Mouse (Mus musculus) granulocyte monocyte progenitor cell, adult 5-6 weeks (primary cell): ENCODE measurements around the gene Cacna1d. TPM values are rescaled to one million over a fixed set of nuclear protein-coding genes. Genes with fewer than 3 reads are reported as not detected.

Experiments
- ATAC-seq: replicated peaks from 2 replicates; pipeline ENCODE4 v1.8.0; 2016; ENCODE audit warnings: mild to moderate bottlenecking, moderate TSS enrichment, inconsistent platforms; ENCODE audit not compliant: poor library complexity, severe bottlenecking
- total RNA-seq, 2 experiments: library from RNA; stranded (forward) in 1 of 2; stranded (reverse) in 1 of 2; fragments of 200-712, 200-1000 nt in 1 of 2; fragments of >200 nt in 1 of 2; fragmentation: Nextera tagmentation in 1 of 2; gene quantifications; 2 replicates each; pipeline ENCODE4 v1.2.3; 2014 to 2017

Cacna1d gene
- total RNA-seq, 2 experiments from 2014 or later, result 0.10 TPM; not detected in 1

- no peak for ATAC-seq
These were observed 479.2 kb downstream of the Cacna1d start for GRCm38 (mm10) chr14:30011886-30012560.

GRCm38 (mm10) chr14:30009864-30010560 lies 481.2 kb downstream of the Cacna1d start:
- ATAC-seq, result no peak

GRCm38 (mm10) chr14:30008733-30009575 lies 482.3 kb downstream of the Cacna1d start, which contains the start of the genes Il17rb and Chdh:
Il17rb (minus strand) TSS chr14:30008896.
Chdh (plus strand) TSS chr14:30009023.
- peak; percentile 77 for ATAC-seq

GRCm38 (mm10) chr14:29999475-29999811 lies 491.8 kb downstream of the Cacna1d start:
- peak; percentile 25; the same call in 1 of the 2 replicates for ATAC-seq

- ATAC-seq, result no peak
These were observed 492.3 kb downstream of the Cacna1d start for GRCm38 (mm10) chr14:29998747-29999474.

GRCm38 (mm10) chr14:29997345-29997744 lies 493.9 kb downstream of the Cacna1d start:
- no peak for ATAC-seq

GRCm38 (mm10) chr14:29996000-29996751 lies 495.1 kb downstream of the Cacna1d start:
- no peak for ATAC-seq

- ATAC-seq, result no peak
These were observed 496.3 kb downstream of the Cacna1d start for GRCm38 (mm10) chr14:29994976-29995375.

Other genes with a start within 250 kb of the Cacna1d start
- 27.1 and 38.2 TPM in 2 replicates for gene Dcp1a, start 11.9 kb downstream of the Cacna1d start, total RNA-seq (2014; fragmentation: Nextera tagmentation)
- 19.2 and 35.0 TPM in 2 replicates for gene Dcp1a, start 11.9 kb downstream of the Cacna1d start, total RNA-seq (2017)
- gene Tkt, start 56.9 kb upstream of the Cacna1d start, total RNA-seq (2014; fragmentation: Nextera tagmentation), result 628 and 659 TPM in 2 replicates
- gene Tkt, start 56.9 kb upstream of the Cacna1d start, total RNA-seq (2017), result 773 and 843 TPM in 2 replicates
- gene Prkcd, start 134.8 kb upstream of the Cacna1d start, total RNA-seq (2014; fragmentation: Nextera tagmentation), result 158 and 179 TPM in 2 replicates
- 113 and 117 TPM in 2 replicates for gene Prkcd, start 134.8 kb upstream of the Cacna1d start, total RNA-seq (2017)
- gene Rft1, start 162.9 kb upstream of the Cacna1d start, total RNA-seq (2014; fragmentation: Nextera tagmentation), result 16.7 and 20.4 TPM in 2 replicates
- 16.9 and 21.4 TPM in 2 replicates for gene Rft1, start 162.9 kb upstream of the Cacna1d start, total RNA-seq (2017)
- 11.7 and 13.0 TPM in 2 replicates for gene Sfmbt1, start 223.4 kb upstream of the Cacna1d start, total RNA-seq (2014; fragmentation: Nextera tagmentation)
- gene Sfmbt1, start 223.4 kb upstream of the Cacna1d start, total RNA-seq (2017), result 8.1 and 13.5 TPM in 2 replicates